Mouse (Mus musculus) v-Abl transformed pro-B cells (cell line): Measurements from ENCODE around the gene Eif3d.

ENCODE experiments used
- in situ Hi-C, 2 experiments: fragments of 400-800 bp; cut with MboI; formaldehyde crosslinking; loops; one replicate each; pipeline ENCODE4 v1.15.1; 2025; ENCODE audit not compliant: unreplicated experiment in 2 of 2

Gene Eif3d

DNA sequence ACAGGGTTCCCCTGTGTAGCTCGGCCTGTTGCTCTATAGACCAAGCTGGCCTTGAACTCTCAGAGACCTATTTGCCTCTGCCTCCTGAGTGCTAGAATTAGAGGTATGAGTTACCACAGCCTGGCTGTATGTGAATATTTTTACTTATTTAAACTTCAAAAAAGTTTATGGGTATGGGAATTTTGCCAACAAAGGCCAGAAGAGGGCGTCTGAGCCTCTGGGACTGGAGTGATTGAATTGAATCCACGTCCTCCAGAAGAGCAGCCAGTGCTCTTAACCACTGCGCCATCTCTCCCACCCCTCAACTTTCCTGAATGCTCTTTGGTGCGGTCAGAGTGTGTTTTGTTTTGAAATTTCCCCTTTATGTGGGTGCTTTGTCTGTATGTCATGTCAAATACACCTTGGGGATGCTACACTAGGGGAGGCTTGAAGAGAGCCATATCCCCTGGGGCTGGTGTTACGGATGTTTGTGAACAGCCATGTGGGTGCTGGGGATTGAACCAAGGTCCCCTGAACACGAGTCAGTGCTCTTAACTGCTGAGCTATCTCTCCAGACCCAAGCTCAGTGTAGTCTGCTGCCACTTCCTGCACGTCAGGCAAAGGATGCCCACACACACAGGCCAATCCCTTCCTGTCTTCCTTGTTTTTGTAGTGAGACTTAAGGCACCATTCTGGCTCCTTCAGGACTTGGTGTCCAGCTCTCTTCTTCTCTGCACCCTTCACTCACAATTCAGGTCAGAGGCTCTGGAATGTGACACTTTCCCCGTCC lies 47.2 kb downstream of the Eif3d start:
- in situ Hi-C loops = no loop called here

DNA sequence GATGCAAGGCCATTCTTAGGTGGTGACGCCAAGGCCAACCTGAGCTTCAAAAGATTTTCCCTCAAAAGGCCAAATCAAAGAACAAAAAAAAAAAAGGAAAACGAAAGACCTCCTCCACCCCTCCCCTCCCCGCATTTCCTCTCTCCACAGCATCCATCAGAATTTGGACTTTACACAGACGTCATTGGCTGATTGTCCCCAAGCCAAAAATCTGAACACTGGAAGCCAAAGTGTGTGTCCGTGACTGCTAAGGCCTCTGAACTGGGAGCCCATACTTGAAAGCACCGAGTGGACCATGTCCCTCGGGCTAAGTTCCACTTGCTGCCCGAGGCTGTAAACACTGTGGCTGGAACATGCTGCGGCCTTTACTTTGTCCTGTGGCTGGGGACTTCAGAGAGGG lies 47.9 kb downstream of the Eif3d start:
- in situ Hi-C loops = no loop called here

DNA sequence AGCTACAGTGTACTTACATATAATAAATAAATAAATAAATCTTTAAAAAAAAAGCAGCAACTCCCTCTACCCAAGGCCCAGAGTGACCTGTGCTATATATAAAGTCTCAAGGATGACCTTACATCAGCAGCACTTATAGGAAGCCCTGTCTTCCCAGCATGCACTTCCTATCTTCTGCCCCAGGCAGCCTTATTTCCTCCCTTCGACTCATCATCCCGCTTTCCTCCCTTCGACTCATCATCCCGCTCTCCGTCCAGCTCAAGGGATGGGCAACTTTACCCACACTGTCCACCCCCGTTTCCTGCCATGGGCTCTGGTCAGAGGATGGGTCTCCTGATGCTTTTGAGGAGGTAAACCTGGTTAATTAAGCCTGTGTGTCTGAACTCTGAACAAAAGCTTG lies 49.0 kb downstream of the Eif3d start:
- in situ Hi-C loops = no loop called here

DNA sequence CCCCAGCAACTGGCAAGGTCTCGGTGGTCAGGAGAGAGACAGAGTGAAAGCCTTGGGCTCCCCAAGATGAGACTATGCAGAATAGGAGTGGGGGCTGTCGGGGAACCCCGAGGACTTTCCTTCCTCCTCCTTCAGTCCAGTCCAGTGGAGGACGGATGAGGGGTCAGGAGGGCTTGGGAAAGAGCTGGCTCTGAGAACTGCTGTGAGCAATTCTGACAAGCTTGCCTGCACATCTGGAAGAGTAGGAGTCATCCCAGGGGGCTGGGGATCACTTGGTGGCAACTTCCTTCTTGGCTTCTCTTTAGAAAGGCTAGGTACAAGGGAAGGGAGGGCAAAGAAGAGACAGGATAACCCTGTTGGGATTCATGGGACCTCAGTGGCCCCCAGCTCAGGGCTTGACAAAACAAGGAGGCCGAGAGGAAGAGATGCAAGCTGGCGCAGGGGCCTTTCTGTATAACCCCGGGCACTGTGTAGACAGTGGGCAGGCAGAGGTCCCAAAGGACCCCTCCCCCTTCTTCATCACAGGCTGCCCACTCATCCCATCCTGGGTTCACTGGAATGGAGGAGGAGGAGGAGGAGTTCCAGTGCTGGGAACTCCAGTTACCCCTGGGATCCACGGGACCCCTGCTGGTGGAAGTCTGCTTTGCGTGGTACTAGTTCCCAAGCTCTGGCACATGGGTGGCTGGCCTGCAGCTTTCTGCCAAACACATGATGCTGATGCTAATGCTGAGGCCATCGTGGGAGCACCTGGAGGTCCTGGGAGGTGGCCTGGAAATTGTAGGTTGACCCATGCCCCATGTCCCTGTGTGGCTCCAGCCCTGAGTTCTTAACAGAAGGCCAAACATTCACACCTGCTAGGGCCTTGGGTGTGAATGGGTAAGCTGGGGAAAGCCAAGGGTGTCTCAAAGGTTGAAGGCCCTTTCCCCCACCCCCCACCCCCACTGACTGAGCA lies 49.8 kb downstream of the Eif3d start:
- in situ Hi-C loops = no loop called here

DNA sequence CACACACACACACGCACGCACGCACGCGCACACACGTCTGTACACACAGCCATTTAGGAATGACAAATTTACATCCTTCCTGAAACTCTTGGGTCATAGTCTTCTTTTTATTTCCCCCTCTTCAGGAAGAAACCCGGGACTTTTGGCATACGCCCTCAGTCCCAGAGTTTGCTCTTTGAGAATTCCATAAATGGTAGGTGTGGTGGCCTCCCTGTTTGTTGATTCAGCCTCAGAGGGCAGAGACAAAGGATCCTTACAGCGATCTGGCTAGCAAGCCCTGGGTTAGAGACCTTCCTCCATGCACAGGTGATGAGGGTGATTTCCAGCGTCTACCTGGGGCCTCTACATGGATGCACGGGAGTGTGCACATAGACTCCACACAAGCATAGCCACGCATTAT lies 51.2 kb downstream of the Eif3d start:
- in situ Hi-C loops = loop anchor here (5.0 to 10.0 kb wide), 3 partner anchors 75 to 147 kb away; partner anchors contain the start of gene Myh9 (in 1 of the 2)

DNA sequence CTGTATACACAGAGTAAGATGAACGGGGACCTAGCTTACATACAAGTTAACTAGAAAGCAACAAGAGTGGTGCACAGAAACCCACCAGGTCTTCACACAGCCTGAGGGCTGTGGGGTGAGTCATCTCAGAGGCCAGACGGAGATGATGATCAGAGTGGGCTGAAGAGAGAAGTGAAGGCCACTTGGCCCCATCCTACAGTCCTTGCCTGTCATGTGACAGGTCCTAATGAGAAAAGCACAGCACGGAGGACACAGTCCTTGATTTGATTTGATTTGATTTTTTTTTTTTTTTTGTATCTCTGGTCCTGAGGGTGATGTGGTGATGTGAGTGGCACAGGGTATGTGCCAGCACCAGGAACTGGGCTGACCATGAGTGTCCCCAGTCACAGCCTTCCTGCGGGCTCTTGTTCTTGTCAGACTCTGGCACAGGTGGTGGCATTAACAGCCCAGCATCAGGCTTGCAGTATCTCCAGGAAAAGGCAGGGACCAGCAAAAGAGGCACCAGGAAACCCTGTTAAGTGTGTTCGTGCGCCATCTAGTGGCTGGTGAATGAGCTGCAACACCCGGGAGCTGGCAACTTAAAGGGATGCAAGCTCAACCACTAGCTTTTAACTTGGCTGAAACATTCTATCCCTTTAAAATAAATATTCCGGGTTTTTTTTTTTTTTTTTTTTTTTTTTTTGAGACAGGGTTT lies 53.6 kb downstream of the Eif3d start:
- in situ Hi-C loops = loop anchor here (5.0 to 10.0 kb wide), 3 partner anchors 72 to 145 kb away; partner anchors contain the start of gene Myh9 (in 1 of the 2)

DNA sequence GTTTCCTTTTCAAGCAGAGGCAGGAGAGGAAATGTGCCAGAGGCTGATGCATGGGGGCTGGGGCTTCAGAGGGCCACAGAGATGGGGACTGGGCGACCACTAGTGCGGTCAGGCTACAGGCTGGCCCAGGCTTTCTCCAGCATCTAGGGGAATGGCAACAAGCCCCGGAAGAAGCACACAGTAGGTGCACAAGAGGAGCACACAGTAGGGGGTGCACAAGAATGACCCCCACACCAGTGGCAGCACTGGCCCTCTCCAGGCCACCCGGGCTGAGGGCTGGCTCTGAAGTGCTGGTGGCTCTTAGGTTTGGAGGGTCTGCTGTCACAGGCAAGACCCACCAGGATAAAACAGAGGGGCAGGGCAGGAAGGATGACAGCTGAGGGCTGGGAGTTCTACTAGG lies 55.3 kb downstream of the Eif3d start:
- in situ Hi-C loops = loop anchor here (5.0 to 10.0 kb wide), 3 partner anchors 70 to 143 kb away; partner anchors contain the start of gene Myh9 (in 1 of the 2)

DNA sequence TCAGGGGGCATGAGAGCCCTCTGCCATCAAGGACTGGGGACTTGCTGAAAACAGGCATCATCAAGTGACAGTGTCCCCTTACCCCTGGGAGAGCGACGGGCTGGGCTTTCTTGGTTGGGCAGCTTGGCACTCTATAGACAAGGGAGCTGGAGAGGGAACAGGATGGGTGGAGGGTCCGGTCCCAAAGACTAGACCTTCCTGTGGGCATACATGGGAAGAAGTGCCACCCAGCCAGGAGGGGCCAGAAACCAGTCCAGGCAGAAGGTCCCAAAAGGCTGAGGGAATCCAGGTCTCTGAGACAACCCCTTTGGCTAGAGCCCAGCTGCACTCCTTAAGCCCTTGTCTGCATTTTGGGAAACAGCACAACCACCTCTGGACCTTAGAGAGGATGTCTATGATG lies 56.1 kb downstream of the Eif3d start:
- in situ Hi-C loops = loop anchor here in 1 of 2 experiments (10.0 kb wide), 1 partner anchor 70 kb away; the partner anchor contains the start of gene Myh9

DNA sequence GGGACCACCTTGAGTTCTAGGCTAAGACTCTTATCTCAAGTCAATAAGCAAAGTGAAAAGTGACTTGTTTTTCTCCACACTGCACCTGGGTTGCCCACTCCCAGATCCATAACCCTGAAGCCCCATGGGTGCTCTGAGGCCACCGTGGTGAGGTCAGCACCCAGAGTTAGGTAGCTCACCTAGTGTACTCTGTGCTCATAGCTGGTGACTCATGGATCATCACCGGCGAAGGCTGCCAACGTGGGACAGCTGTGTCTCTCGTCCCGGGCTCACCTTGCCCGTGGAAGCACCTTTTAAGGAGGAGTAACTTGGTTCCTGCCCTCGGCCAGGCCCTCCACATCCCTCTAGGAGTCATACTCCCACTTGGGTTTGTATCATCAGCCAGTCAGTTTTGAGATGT lies 57.6 kb downstream of the Eif3d start:
- in situ Hi-C loops = loop anchor here in 1 of 2 experiments (10.0 kb wide), 1 partner anchor 68 kb away; the partner anchor contains the start of gene Myh9

DNA sequence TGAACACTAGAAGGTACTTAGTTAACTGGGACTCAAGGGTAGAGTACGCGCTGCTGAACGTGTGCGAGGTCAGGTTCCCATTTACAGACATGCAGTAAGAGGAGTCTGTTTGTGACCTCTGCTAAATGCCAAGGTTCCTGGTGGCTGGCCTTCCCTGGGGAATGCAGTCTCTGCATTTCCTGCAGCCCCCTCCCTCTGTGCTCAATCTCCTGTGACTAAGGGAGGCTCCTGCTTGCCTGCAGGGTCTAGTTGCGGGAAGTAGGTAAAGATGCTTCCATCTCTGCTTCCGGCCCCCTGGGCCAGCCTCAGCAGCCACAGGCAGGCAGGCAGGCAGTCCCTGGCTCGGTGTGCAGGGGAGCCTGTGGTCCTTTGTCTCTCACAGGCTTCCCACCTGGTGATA lies 58.0 kb downstream of the Eif3d start:
- in situ Hi-C loops = loop anchor here in 1 of 2 experiments (10.0 kb wide), 1 partner anchor 68 kb away; the partner anchor contains the start of gene Myh9

DNA sequence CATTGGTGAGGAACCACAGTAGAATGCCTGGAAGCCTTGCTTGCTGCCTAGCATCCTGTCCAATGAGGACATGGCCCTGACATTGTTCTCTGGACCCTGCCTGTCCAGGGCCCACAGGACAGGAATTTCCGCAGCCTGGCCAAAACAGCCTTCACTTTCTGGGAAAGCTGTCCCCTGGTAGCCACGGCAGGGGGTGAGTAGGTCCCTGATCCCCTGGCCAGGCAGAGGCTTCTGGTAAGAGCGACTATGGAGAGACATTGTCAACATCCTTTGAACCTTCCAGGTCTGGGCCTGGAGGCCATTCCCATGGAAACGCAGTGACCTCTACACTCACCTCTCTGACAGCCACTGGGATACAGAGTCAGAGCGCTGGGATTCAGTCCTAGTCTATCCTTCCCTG lies 58.6 kb downstream of the Eif3d start:
- in situ Hi-C loops = loop anchor here in 1 of 2 experiments (10.0 kb wide), 1 partner anchor 67 kb away; the partner anchor contains the start of gene Myh9

DNA sequence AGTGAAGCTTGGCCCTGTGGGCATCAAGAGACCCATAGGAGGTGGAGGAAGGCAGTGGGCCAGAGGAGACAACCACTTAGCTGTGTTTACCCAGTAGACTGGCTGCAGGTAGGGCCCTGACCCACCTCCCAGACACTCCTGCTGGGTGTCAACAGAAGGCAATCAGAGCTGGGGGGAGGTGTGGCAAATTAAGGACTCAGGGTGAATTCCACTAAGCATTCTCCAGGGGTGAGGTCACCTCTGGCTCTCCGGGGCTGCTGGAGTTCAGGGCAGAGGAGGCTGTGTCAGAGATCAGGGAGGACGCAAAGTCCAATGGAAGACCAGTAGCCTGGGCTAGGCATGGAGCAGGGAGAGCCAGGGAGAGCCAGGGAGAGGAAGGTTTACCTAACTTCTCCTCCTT lies 59.5 kb downstream of the Eif3d start:
- in situ Hi-C loops = loop anchor here in 1 of 2 experiments (10.0 kb wide), 1 partner anchor 66 kb away; the partner anchor contains the start of gene Myh9
